Mouse (Mus musculus) left cerebral cortex, adult 8-10 months (tissue): ENCODE data around the gene Slc9b2. TPM values are rescaled to one million over a fixed set of nuclear protein-coding genes. Genes with fewer than 3 reads are reported as not detected.

Source experiments
- total RNA-seq, 4 experiments: library from RNA; stranded (reverse); gene quantifications; 2 replicates each; pipeline ENCODE4 v1.2.4; 2022

Slc9b2 gene
- total RNA-seq, 4 experiments from 2014 or later: 3.0 to 4.7 (median 3.6) TPM

Other genes with a start within 250 kb of the Slc9b2 start
- gene Cenpe, start 95.2 kb upstream of the Slc9b2 start, total RNA-seq: 1 to 10 TPM; 1.2 to 2.4 (median 1.2) TPM
- gene Bdh2, start 26.5 kb upstream of the Slc9b2 start, total RNA-seq: 1 to 10 TPM; 4.5 to 6.0 (median 5.1) TPM
- gene Slc9b1, start 40.3 kb downstream of the Slc9b2 start, total RNA-seq: under 1 TPM in 3 of 4 experiments, not detected in 1; 0.35 to 0.74 (median 0.62) TPM
- 10 to 100 TPM; 34.6 to 37.2 (median 35.7) TPM for gene Cisd2, start 116.2 kb downstream of the Slc9b2 start, total RNA-seq
- 100 to 1,000 TPM; 215 to 235 (median 222) TPM for gene Ube2d3, start 130.4 kb downstream of the Slc9b2 start, total RNA-seq
- 10 to 100 TPM in 3 of 4 experiments, 1 to 10 TPM in 1; 9.9 to 17.0 (median 11.9) TPM for gene Manba, start 177.9 kb downstream of the Slc9b2 start, total RNA-seq